Mouse (Mus musculus): ENCODE results near the gene Sox15. TPM values are rescaled to one million over a fixed set of nuclear protein-coding genes. Genes with fewer than 3 reads are reported as not detected.
A peak's percentile ranks its signal among the peaks of the same experiment; 100 is the strongest.

Sox15 gene
- total RNA-seq, 2 experiments from 2014 or later: not detected

GRCm38 (mm10) chr11:69632284-69633089 lies 22.6 kb upstream of the Sox15 start, which contains the start of gene Fxr2:
Gene Fxr2, plus strand, starts transcription at chr11:69632990.
- peak; percentile 87 for ATAC-seq (replicated peaks; ENCODE audit: low FRiP score, poor library complexity, severe bottlenecking)

DNA sequence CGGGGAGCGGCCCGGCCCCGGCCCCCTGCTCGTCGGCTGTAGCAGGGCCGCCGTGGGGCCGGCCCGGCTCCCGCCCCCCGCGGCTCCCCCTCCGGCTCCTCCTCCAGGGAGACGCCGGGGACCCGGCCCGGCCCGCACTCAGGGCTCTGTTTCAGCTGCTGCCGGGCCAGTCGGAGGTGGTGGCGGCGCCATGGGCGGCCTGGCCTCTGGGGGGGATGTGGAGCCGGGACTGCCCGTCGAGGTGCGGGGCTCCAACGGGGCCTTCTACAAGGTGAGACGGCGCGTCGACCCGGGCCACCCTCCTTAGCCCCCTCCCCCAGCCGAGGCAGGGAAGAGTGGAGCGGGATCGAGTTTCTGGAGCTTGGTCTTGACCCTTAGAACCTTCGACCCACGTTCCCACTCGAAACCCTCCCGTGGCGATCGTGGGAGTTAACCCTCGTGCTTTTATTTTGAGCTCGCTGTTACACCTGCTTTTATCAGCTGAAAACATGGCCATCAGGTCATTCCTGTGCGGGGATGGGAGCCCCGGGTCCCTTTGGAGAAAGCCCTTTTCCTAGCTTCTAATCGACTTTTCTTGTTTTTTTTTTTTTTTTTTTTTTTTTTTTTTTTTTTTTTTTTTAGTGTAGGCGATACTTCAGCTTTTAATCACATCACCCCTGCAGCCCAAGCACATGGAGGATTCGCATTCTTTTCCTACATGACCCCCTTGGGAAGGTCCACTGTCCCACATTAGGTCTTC lies 21.8 kb upstream of the Sox15 start:
- peak; percentile 36 for ATAC-seq (replicated peaks; ENCODE audit: low FRiP score, poor library complexity, severe bottlenecking)

DNA sequence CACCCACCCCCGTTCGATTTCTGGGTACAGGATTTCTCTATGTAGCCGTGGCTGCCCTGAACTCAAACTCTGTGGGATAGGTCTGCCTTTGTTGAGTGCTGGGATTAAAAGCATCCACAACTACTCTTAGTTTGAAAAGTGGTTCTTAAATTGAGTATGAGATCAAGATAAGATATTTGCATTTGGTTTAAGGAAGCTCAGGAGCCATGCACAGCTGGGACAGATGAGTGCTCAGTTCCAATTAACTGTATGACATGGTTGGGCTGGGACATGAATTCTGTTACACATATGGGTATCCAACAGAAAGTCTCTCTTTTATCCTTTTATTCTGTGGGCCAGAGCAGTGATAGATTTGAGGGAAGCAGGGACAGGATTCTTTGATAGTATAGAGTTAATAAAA lies 19.6 kb upstream of the Sox15 start:
- no peak for ATAC-seq (replicated peaks; ENCODE audit: low FRiP score, poor library complexity, severe bottlenecking)

GRCm38 (mm10) chr11:69645860-69646259 lies 9.3 kb upstream of the Sox15 start:
- no peak for ATAC-seq (replicated peaks; ENCODE audit: low FRiP score, poor library complexity, severe bottlenecking)

GRCm38 (mm10) chr11:69653399-69653798 lies 1.7 kb upstream of the Sox15 start:
- no peak for ATAC-seq (replicated peaks; ENCODE audit: low FRiP score, poor library complexity, severe bottlenecking)

DNA sequence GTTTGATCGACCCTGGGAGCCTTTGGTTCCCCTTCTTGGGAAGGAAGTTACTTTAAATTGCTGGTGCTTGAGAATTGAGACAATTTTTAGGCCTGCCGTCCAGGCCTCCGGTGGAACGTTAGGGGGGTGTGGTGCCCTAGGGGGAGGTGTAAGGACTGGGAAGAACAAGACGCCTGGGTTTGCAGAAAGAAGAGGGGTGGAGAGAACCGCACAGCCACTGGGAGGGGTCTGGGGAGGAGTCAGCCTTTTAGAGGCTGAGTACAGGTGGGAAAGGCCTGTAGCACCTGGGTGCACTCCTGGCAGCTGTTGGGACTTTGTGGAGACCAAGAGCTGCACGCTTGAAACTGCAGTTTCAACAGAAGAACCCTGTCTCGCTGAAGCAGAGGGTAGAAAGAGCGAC lies 354 bp upstream of the Sox15 start:
- no peak for ATAC-seq (replicated peaks; ENCODE audit: low FRiP score, poor library complexity, severe bottlenecking)

- no peak for ATAC-seq (replicated peaks; ENCODE audit: low FRiP score, poor library complexity, severe bottlenecking)
Measured at GRCm38 (mm10) chr11:69656065-69656455, 946 bp downstream of the Sox15 start.

GRCm38 (mm10) chr11:69656617-69657461 lies 1.7 kb downstream of the Sox15 start:
- ATAC-seq (replicated peaks; ENCODE audit: low FRiP score, poor library complexity, severe bottlenecking): peak; percentile 61

GRCm38 (mm10) chr11:69657462-69657881 lies 2.4 kb downstream of the Sox15 start:
- peak; percentile 10 for ATAC-seq (replicated peaks; ENCODE audit: low FRiP score, poor library complexity, severe bottlenecking)

DNA sequence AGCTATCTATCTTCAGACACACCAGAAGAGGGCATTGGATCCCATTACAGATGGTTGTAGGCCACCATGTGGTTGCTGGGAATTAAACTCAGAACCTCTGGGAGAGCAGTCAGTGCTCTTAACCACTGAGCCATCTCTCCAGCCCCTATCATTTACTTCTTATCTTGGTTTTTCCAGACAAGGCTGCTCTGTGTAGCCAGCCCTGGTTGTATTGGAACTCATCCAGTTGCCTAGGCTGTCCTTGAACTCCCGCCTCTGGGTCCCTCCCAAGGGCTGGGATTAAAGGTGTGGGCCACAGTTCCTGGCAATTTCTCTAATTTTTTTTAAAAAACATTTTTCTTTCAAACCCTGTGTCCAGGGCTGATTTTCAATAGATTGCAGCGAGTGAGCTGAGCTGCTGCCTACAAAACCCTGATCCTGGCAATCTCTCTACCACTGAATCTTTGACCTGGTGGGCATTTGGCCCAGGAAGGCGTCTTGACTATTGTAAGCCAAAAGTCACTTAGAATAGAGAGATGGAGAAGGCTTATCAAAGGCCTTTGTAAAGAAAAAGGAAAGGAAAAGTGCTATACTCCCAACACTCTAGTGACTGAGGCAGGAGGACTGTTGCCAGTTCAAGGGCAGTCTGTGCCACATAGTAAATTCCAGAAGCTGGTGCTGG lies 6.2 kb downstream of the Sox15 start:
- no peak for ATAC-seq (replicated peaks; ENCODE audit: low FRiP score, poor library complexity, severe bottlenecking)

DNA sequence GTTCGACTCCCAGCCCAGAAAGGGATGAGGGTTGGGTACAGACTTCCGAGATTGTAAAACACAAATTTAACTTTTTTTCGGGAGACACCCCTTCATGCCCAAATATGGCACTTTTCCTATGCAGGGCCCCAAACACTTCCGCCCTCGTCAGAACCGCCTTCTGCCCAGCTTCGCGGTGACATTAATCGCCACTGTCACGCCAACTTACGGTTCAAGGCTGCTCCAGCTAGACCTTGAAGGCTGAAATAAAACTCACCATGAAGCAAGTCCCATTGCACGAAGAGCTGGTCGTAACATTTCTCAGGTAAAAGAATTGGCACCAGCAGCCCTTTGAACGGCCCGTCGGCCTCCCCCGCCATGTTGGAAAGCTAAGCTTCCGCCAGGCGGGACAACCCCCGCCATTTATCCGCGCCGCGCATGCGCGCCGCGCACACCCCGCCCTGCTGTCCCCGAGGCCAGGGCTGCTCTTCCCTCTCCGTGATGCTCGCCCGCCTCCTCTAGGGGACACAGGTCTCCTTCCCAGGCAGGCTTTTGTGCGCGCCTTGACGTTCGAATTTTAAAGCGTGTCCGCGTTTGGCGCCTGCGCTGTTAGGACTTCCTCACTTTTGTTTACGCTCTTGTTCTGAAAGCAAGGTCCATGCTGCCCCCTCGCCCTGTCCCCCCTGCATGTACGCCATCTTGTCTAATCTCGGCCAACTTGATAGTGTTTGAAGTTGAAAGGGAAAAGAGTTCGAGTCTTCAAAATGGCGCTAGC lies 7.3 kb downstream of the Sox15 start, which contains the start of gene Mpdu1:
Gene Mpdu1, minus strand, starts transcription at position 430 of the 754 bp plus-strand sequence.
- peak; percentile 93 for ATAC-seq (replicated peaks; ENCODE audit: low FRiP score, poor library complexity, severe bottlenecking)

DNA sequence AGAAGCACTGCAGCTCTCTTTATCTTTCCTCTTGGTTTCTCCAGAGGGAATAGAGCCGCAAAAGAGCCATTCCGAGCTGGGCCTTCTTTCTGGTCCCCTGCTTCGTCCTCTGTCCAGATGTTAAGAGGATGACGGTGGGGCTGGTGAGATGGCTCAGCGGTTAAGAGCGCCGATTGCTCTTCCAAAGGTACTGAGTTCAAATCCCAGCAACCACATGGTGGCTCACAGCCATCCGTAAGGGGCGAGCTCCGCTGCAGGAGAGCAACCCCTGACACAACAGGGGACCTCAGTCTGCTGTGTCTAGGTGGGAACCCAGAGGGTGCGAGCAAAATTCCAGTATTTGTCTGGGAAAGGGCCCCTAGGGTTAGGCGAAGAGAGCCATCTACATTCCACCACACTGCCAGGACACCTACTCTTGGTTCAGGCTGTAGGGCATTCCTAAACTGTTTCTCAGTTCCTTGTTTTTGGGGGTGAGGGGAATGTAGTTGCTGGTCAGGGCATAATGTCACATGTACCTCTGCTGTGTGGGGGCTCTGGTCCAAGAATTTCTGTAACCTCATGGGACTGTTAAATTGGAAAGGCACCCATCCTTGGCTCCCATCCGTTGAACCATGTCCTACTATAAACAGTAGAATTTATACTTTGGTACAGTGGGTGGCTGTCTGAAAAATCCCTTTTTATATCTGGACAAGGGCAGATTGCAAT lies 8.0 kb downstream of the Sox15 start:
- ATAC-seq (replicated peaks; ENCODE audit: low FRiP score, poor library complexity, severe bottlenecking): no peak

- ATAC-seq (replicated peaks; ENCODE audit: low FRiP score, poor library complexity, severe bottlenecking): no peak
Measured at GRCm38 (mm10) chr11:69663795-69664194, 8.7 kb downstream of the Sox15 start.

DNA sequence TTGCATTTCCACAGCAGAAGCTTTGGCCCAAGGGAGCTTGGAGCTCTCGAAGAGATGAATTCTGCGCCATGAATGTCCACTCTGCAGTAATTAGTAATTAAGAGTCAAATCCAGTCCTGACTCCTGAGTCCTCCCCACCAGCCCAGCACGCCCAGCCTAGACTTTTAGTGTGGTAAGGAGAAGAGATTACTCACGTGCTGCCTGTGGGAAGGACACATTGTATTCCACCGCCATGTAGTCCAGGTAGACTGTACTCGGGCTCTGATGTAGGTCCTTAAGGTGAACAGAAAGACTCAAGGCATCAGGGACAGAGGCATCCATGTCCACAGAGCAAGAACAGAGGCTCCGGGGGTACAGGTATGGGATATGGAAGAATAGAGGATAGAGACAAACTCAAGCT lies 9.7 kb downstream of the Sox15 start:
- no peak for ATAC-seq (replicated peaks; ENCODE audit: low FRiP score, poor library complexity, severe bottlenecking)

- ATAC-seq (replicated peaks; ENCODE audit: low FRiP score, poor library complexity, severe bottlenecking): no peak
Measured at GRCm38 (mm10) chr11:69665457-69665960, 10.4 kb downstream of the Sox15 start.

- ATAC-seq (replicated peaks; ENCODE audit: low FRiP score, poor library complexity, severe bottlenecking): no peak
Measured at GRCm38 (mm10) chr11:69665961-69666664, 11.0 kb downstream of the Sox15 start, which contains the start of gene Cd68. Gene Cd68, minus strand, starts transcription at chr11:69666153.

- ATAC-seq (replicated peaks; ENCODE audit: low FRiP score, poor library complexity, severe bottlenecking): no peak
Measured at GRCm38 (mm10) chr11:69666665-69667005, 11.5 kb downstream of the Sox15 start.

Measured in erythroblast, adult 5-6 weeks (primary cell).